Mouse (Mus musculus): ENCODE data around the gene Tbc1d10a.

Gene Tbc1d10a

GRCm38 (mm10) chr11:4235052-4235655 lies 48.6 kb downstream of the Tbc1d10a start:
- POLR2A ChIA-PET = interaction anchor here in 3 of 4 experiments (0.5 to 2.0 kb wide), 8 partner anchors 11 to 713 kb away, joined by 3 to 20 read pairs (median 4); partner anchors contain the start of genes Nefh (in 1 of the 3) and Tbc1d10a (in 1 of the 3)

GRCm38 (mm10) chr11:4235665-4236545 lies 49.3 kb downstream of the Tbc1d10a start, which contains the start of gene Osm:
Osm (plus strand) TSS chr11:4236420.
- ChIA-PET POLR2A (interaction anchor here in 3 of 4 experiments (0.5 to 2.2 kb wide), 8 partner anchors 10 to 712 kb away, joined by 3 to 20 read pairs (median 4); partner anchors contain the start of genes Nefh (in 1 of the 3) and Tbc1d10a (in 1 of the 3)), CTCF (interaction anchor here in 3 of 4 experiments (0.9 to 1.9 kb wide), 6 partner anchors 10 to 25 kb away, joined by 3 to 6 read pairs (median 3); partner anchors contain the start of genes Castor1 (in 1 of the 3) and Lif (in 1 of the 3))

More at GRCm38 (mm10) chr11:4235052-4235655, 48.6 kb downstream of the Tbc1d10a start:
- CTCF ChIA-PET = interaction anchor here (0.7 to 1.9 kb wide), 7 partner anchors 17 to 26 kb away, joined by 3 to 7 read pairs (median 3); partner anchors contain the start of genes Castor1 (in 1 of the 4) and Lif (in 1 of the 4)

GRCm38 (mm10) chr11:4236546-4237067 lies 50.0 kb downstream of the Tbc1d10a start:
- ChIA-PET POLR2A (interaction anchor here (0.6 to 2.9 kb wide), 8 partner anchors 9 to 189 kb away, joined by 3 to 20 read pairs (median 6); no protein-coding TSS in a partner anchor), CTCF (interaction anchor here in 3 of 4 experiments (1.2 to 5.8 kb wide), 3 partner anchors 10 to 24 kb away, joined by 3 to 41 read pairs (median 3); no protein-coding TSS in a partner anchor)

GRCm38 (mm10) chr11:4237389-4237912 lies 50.9 kb downstream of the Tbc1d10a start:
- ChIA-PET CTCF (interaction anchor here in 3 of 4 experiments (0.5 to 5.8 kb wide), 6 partner anchors 9 to 44 kb away, joined by 3 to 41 read pairs (median 4); no protein-coding TSS in a partner anchor), POLR2A (interaction anchor here in 3 of 4 experiments (0.8 to 2.9 kb wide), 13 partner anchors 8 to 51 kb away, joined by 3 to 17 read pairs (median 5); partner anchors contain the start of genes Lif (in 1 of the 3) and Tbc1d10a (in 1 of the 3))

GRCm38 (mm10) chr11:4238167-4238566 lies 51.6 kb downstream of the Tbc1d10a start:
- CTCF ChIA-PET = interaction anchor here in 3 of 4 experiments (0.6 to 5.8 kb wide), 6 partner anchors 9 to 888 kb away, joined by 3 to 41 read pairs (median 6); no protein-coding TSS in a partner anchor
- POLR2A ChIA-PET = interaction anchor here (0.5 to 3.9 kb wide), 15 partner anchors 8 to 144 kb away, joined by 3 to 22 read pairs (median 5); partner anchors contain the start of genes Castor1 (in 1 of the 4) and Tbc1d10a (in 1 of the 4)

GRCm38 (mm10) chr11:4239691-4240090 lies 53.1 kb downstream of the Tbc1d10a start:
- ChIA-PET POLR2A (interaction anchor here in 2 of 4 experiments (0.7 to 3.9 kb wide), 17 partner anchors 8 to 413 kb away, joined by 3 to 22 read pairs (median 6); partner anchors contain the start of genes Ccdc157 (in 1 of the 2), Sf3a1 (in 1 of the 2) and Tbc1d10a (in 1 of the 2)), CTCF (interaction anchor here in 2 of 4 experiments (1.0 to 5.8 kb wide), 6 partner anchors 8 to 582 kb away, joined by 3 to 41 read pairs (median 4); partner anchors contain the start of gene Rnf215 (in 1 of the 2))

GRCm38 (mm10) chr11:4240151-4240550 lies 53.6 kb downstream of the Tbc1d10a start:
- ChIA-PET CTCF (interaction anchor here in 3 of 4 experiments (0.6 to 5.8 kb wide), 8 partner anchors 10 to 340 kb away, joined by 3 to 41 read pairs (median 4); partner anchors contain the start of gene Rnf215 (in 1 of the 3)), POLR2A (interaction anchor here in 3 of 4 experiments (0.7 to 3.9 kb wide), 12 partner anchors 10 to 625 kb away, joined by 3 to 22 read pairs (median 4); partner anchors contain the start of genes Ccdc157 (in 1 of the 3) and Sf3a1 (in 1 of the 3))

- CTCF ChIA-PET = interaction anchor here in 3 of 4 experiments (0.5 to 5.8 kb wide), 6 partner anchors 9 to 106 kb away, joined by 3 to 41 read pairs (median 4); partner anchors contain the start of gene Rnf215 (in 1 of the 3)
These were observed 54.6 kb downstream of the Tbc1d10a start for GRCm38 (mm10) chr11:4241180-4241579.

GRCm38 (mm10) chr11:4246126-4246525 lies 59.5 kb downstream of the Tbc1d10a start:
- ChIA-PET CTCF (interaction anchor here (0.6 to 3.7 kb wide), 19 partner anchors 8 to 205 kb away, joined by 3 to 35 read pairs (median 4); partner anchors contain the start of genes Rnf215 (in 2 of the 4), Lif (in 1 of the 4), Osm (in 1 of the 4) and Tbc1d10a (in 1 of the 4)), POLR2A (interaction anchor here (0.5 to 3.8 kb wide), 33 partner anchors 9 to 550 kb away, joined by 3 to 32 read pairs (median 4); partner anchors contain the start of genes Castor1 (in 2 of the 4), Lif (in 2 of the 4), Osm (in 2 of the 4) and Tbc1d10a (in 2 of the 4))

More at GRCm38 (mm10) chr11:4241180-4241579, 54.6 kb downstream of the Tbc1d10a start:
- POLR2A ChIA-PET = interaction anchor here in 3 of 4 experiments (0.6 to 3.9 kb wide), 13 partner anchors 10 to 143 kb away, joined by 3 to 22 read pairs (median 4); no protein-coding TSS in a partner anchor

- CTCF ChIA-PET = interaction anchor here (0.6 to 3.7 kb wide), 17 partner anchors 9 to 814 kb away, joined by 3 to 35 read pairs (median 4); partner anchors contain the start of genes Rnf215 (in 2 of the 4), Lif (in 1 of the 4), Osm (in 1 of the 4) and Tbc1d10a (in 1 of the 4)
These were observed 60.0 kb downstream of the Tbc1d10a start for GRCm38 (mm10) chr11:4246623-4247022.

GRCm38 (mm10) chr11:4247201-4247959 lies 60.8 kb downstream of the Tbc1d10a start:
- CTCF ChIA-PET = interaction anchor here in 3 of 4 experiments (0.5 to 3.7 kb wide), 15 partner anchors 8 to 813 kb away, joined by 3 to 35 read pairs (median 4); partner anchors contain the start of genes Lif (in 1 of the 3) and Rnf215 (in 1 of the 3)
- POLR2A ChIA-PET = interaction anchor here in 3 of 4 experiments (0.5 to 3.8 kb wide), 35 partner anchors 9 to 626 kb away, joined by 3 to 32 read pairs (median 4); partner anchors contain the start of genes Lif (in 2 of the 3), Tbc1d10a (in 2 of the 3), Castor1 (in 1 of the 3) and Hormad2 (in 1 of the 3)

More at GRCm38 (mm10) chr11:4246623-4247022, 60.0 kb downstream of the Tbc1d10a start:
- POLR2A ChIA-PET = interaction anchor here in 3 of 4 experiments (0.6 to 3.8 kb wide), 40 partner anchors 8 to 627 kb away, joined by 3 to 32 read pairs (median 4); partner anchors contain the start of genes Hormad2 (in 2 of the 3), Lif (in 2 of the 3), Osm (in 2 of the 3) and Tbc1d10a (in 2 of the 3)

GRCm38 (mm10) chr11:4249151-4249550 lies 62.6 kb downstream of the Tbc1d10a start:
- CTCF ChIA-PET = no interaction called here
- POLR2A ChIA-PET = interaction anchor here in 1 of 4 experiments (1.7 to 3.5 kb wide), 2 partner anchors 9 to 10 kb away, joined by 4 to 32 read pairs; partner anchors contain the start of gene Lif

- POLR2A ChIA-PET = interaction anchor here in 2 of 4 experiments (0.9 to 2.4 kb wide), 13 partner anchors 8 to 445 kb away, joined by 3 to 22 read pairs (median 4); no protein-coding TSS in a partner anchor
- CTCF ChIA-PET = interaction anchor here in 3 of 4 experiments (0.9 to 3.6 kb wide), 9 partner anchors 9 to 572 kb away, joined by 3 to 21 read pairs (median 6); no protein-coding TSS in a partner anchor
These were observed 63.7 kb downstream of the Tbc1d10a start for GRCm38 (mm10) chr11:4250290-4250689.

- CTCF ChIA-PET = interaction anchor here in 3 of 4 experiments (0.5 to 3.6 kb wide), 10 partner anchors 7 to 219 kb away, joined by 3 to 21 read pairs (median 6); no protein-coding TSS in a partner anchor
- POLR2A ChIA-PET = interaction anchor here in 3 of 4 experiments (0.5 to 2.4 kb wide), 16 partner anchors 10 to 444 kb away, joined by 3 to 22 read pairs (median 4); partner anchors contain the start of gene Tbc1d10a (in 1 of the 3)
These were observed 64.8 kb downstream of the Tbc1d10a start for GRCm38 (mm10) chr11:4251376-4251775.
